Mouse (Mus musculus) midbrain, embryonic 14.5 days (tissue): Measurements from ENCODE around the gene Tex47. TPM values are rescaled to one million over a fixed set of nuclear protein-coding genes. Genes with fewer than 3 reads are reported as not detected.

Experiments used
- ATAC-seq: fragments of 200-750 bp; cut with Nextera tagmentation; 2 replicates; pipeline ENCODE4 v1.8.0; 2017; ENCODE audit warnings: moderate number of reproducible peaks, moderate library complexity; ENCODE audit not compliant: low FRiP score, low TSS enrichment
- DNase-seq: peaks from one replicate; pipeline ENCODE4 v3.0.0-alpha.2; 2015
- H3K27ac ChIP-seq: fragments of 300-500 bp; sonication (generic); replicated peaks from 2 replicates; pipeline ENCODE4 v1.5.1; 2014; ENCODE audit warnings: mild to moderate bottlenecking, low read depth, low read length, moderate library complexity
- H3K27me3 ChIP-seq: fragments of 300-500 bp; sonication (generic); 2 replicates; pipeline ENCODE4 v1.6.1; 2014; ENCODE audit warnings: low read length, control low read depth, mixed read lengths; ENCODE audit not compliant: control insufficient read depth, insufficient read depth
- H3K36me3 ChIP-seq: fragments of 300-500 bp; sonication (generic); 2 replicates; pipeline ENCODE4 v1.6.1; 2014; ENCODE audit warnings: low read length, control low read depth; ENCODE audit not compliant: control insufficient read depth, insufficient read depth
- H3K4me1 ChIP-seq: fragments of 300-500 bp; sonication (generic); 2 replicates; pipeline ENCODE4 v1.6.1; 2014; ENCODE audit warnings: mild to moderate bottlenecking, antibody characterized with exemption, low read length, control low read depth; ENCODE audit not compliant: control insufficient read depth, insufficient read depth
- H3K4me2 ChIP-seq: fragments of 300-500 bp; sonication (generic); 2 replicates; pipeline ENCODE4 v1.6.1; 2014; ENCODE audit warnings: mild to moderate bottlenecking, low read length, moderate library complexity
- H3K4me3 ChIP-seq: fragments of 300-500 bp; sonication (generic); replicated peaks from 2 replicates; pipeline ENCODE4 v1.5.1; 2014; ENCODE audit warnings: low read depth, low read length
- H3K9ac ChIP-seq: fragments of 300-500 bp; sonication (generic); replicated peaks from 2 replicates; pipeline ENCODE4 v1.6.1; 2014; ENCODE audit warnings: mild to moderate bottlenecking, low read length, moderate library complexity
- H3K9me3 ChIP-seq: fragments of 300-500 bp; sonication (generic); 2 replicates; pipeline ENCODE4 v1.6.1; 2016; ENCODE audit warnings: low read length, control low read depth, mixed read lengths; ENCODE audit not compliant: control insufficient read depth
- WGBS: fragments of 180-500 bp; shearing (Covaris S2); extraction: QIAGEN DNeasy Blood & Tissue Kit; methylation state at CpG from one replicate; pipeline ENCODE4 v1.1.7; 2014; 5-methylcytosine and 5-hydroxymethylcytosine counted together
- polyA plus RNA-seq: library from polyadenylated mRNA; unstranded; fragments of >200 nt; fragmentation: Nextera tagmentation; extraction: Ambion mirVana; gene quantifications from 2 replicates; pipeline ENCODE4 v1.2.1, GENCODE M21; 2014

Gene Tex47
- 0.57 and 0.80 TPM in 2 replicates for polyA plus RNA-seq

DNA sequence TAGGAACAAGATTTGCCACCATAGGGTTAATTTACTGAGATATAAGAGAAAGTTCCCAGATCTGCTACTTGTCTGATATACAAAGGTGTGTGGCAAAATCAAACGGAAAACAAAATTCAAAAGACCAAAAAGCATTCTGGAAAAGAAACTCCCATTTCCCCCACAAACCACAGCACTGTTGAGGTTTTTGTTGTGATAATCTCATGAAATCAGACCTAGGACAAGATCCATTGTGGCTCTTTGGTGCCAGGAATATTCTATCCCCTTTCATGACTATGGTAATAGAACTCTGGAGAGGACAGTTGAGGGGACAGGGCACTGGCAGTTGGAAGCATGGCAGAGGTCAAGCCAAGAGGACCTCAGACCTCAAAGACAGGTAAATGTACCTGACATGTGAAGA, at the start of gene Tex47:
Gene Tex47 (plus strand): TSS at position 301 of the 400 bp plus-strand sequence.
- H3K27me3 ChIP-seq: no peaks in the 10 kb centered on the region
- WGBS: 89% methylated on average over 1 of the region's 1 CpGs

DNA sequence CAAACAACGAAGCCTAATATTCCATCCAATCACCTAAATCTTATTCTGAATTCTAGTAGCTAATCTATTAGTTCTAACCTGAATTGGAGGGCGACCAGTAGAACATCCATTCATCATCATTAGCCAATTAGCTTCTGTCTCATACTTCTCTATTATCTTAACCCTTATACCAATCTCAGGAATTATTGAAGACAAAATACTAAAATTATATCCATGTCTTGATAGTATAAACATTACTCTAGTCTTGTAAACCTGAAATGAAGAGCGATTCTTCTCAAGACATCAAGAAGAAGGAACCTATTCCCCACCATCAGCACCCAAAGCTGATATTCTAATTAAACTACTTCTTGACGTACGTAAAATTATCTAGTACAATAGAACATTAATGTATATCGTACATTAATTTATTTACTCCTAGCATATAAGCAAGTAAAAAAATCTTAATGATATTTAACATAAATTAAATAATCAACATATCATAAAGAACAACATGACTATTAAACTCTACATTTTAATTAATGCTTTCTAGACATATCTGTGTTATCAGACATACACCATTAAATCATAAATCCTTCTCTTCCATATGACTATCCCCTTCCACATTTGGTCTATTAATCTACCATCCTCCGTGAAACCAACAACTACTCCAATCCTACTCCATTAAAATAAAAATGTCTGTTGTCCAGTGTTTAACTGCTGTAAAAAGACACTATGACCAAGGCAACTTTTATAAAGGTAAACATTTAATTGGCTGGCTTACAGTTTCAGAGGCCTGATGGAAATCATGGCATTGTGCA, 27.1 kb upstream of the Tex47 start:
- H3K27ac ChIP-seq: no peak overlapping the region
- ATAC-seq (no peak), DNase-seq (peak; percentile 2)
- no peaks in the 10 kb centered on the region for H3K27me3 ChIP-seq
- H3K4me2 ChIP-seq: no peak overlapping the region
- H3K36me3 ChIP-seq: no peaks in the 10 kb centered on the region
- no peaks in the 10 kb centered on the region for H3K9me3 ChIP-seq
- 92% methylated on average over 7 of the region's 7 CpGs for WGBS
- no peak overlapping the region for H3K9ac ChIP-seq
- H3K4me1 ChIP-seq: no peaks in the 10 kb centered on the region
- H3K4me3 ChIP-seq: no peak overlapping the region

More for the DNA sequence above, at the start of gene Tex47:
- H3K4me3 ChIP-seq: no peak within 1 kb of the TSS
- ATAC-seq (no peak), DNase-seq (no peak)
- H3K36me3 ChIP-seq: no peaks in the 10 kb centered on the region
- no peak within 1 kb of the TSS for H3K9ac ChIP-seq
- H3K4me2 ChIP-seq: no peak within 1 kb of the TSS
- H3K4me1 ChIP-seq: no peaks in the 10 kb centered on the region
- H3K9me3 ChIP-seq: no peaks in the 10 kb centered on the region
- H3K27ac ChIP-seq: no peak within 1 kb of the TSS

DNA sequence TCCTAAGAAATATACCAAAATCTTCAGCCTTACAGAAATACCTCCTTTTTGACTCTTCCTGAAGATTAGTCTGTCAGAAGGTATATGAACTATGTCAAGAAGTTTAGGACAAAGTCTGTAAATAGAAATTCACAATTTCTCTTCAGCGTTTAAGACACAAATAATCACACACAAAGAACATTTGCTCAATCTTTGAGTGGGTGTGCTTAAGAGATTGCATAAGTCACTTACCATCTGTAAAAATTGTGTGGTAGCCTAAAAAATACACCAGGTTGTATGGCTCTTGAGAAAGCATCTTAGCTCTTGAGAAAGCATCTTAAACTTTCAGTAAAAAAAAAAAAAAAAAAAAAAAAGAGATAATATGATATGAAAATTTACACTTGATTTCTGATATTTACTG, 19.6 kb upstream of the Tex47 start:
- no peak for ATAC-seq

GRCm38 (mm10) chr5:7302969-7303368, 950 bp upstream of the Tex47 start:
- no peak for ATAC-seq

More for the DNA sequence above, 19.6 kb upstream of the Tex47 start:
- H3K36me3 ChIP-seq: no peaks in the 10 kb centered on the region
- no peak for DNase-seq
- H3K4me2 ChIP-seq: no peak overlapping the region
- H3K4me1 ChIP-seq: no peaks in the 10 kb centered on the region
- no peak overlapping the region for H3K27ac ChIP-seq
- no peak overlapping the region for H3K9ac ChIP-seq
- H3K27me3 ChIP-seq: no peaks in the 10 kb centered on the region
- H3K9me3 ChIP-seq: no peaks in the 10 kb centered on the region
- H3K4me3 ChIP-seq: no peak overlapping the region
- WGBS: 98% methylated on average over 1 of the region's 1 CpGs

GRCm38 (mm10) chr5:7325594-7325993, 21.7 kb downstream of the Tex47 start:
- DNase-seq (peak; percentile 26), ATAC-seq (no peak)
- no peaks in the 10 kb centered on the region for H3K27me3 ChIP-seq
- no peak overlapping the region for H3K4me3 ChIP-seq
- H3K9me3 ChIP-seq: no peaks in the 10 kb centered on the region
- no peak overlapping the region for H3K27ac ChIP-seq
- H3K4me2 ChIP-seq: no peak overlapping the region
- no peak overlapping the region for H3K9ac ChIP-seq
- WGBS: 58% methylated on average over 4 of the region's 4 CpGs
- H3K36me3 ChIP-seq: no peaks in the 10 kb centered on the region
- no peaks in the 10 kb centered on the region for H3K4me1 ChIP-seq

More at GRCm38 (mm10) chr5:7302969-7303368, 950 bp upstream of the Tex47 start:
- Histone ChIP-seq H3K4me2 (no peak overlapping the region), H3K9me3 (no peaks in the 10 kb centered on the region), H3K27me3 (no peaks in the 10 kb centered on the region), H3K27ac (no peak overlapping the region), H3K4me1 (no peaks in the 10 kb centered on the region), H3K36me3 (no peaks in the 10 kb centered on the region), H3K9ac (no peak overlapping the region), H3K4me3 (no peak overlapping the region)
- 71% methylated on average over 1 of the region's 1 CpGs for WGBS
- DNase-seq: peak; percentile 2

GRCm38 (mm10) chr5:7344145-7345010, 40.5 kb downstream of the Tex47 start, which contains the start of gene Zfp804b:
Gene Zfp804b (minus strand): TSS chr5:7344756.
- Histone ChIP-seq H3K9me3 (no peaks in the 10 kb centered on the region), H3K27me3 (no peaks in the 10 kb centered on the region), H3K27ac (0 out of 2 replicates have a peak within 1 kb of the TSS, but pooled peaks have one; percentile 14), H3K4me2 (peak within 1 kb of the TSS; percentile 94), H3K9ac (peak within 1 kb of the TSS; percentile 58), H3K36me3 (no peaks in the 10 kb centered on the region), H3K4me1 (no peaks in the 10 kb centered on the region), H3K4me3 (peak within 1 kb of the TSS; percentile 65)
- peak; percentile 89 for ATAC-seq
- DNase-seq: peak; percentile 73
- WGBS: under 1% methylated on average over 50 of the region's 50 CpGs

- WGBS: under 1% methylated on average over 11 of the region's 11 CpGs
- 0 out of 2 replicates have a peak overlapping the region, but pooled peaks have one; percentile 14 for H3K27ac ChIP-seq
- H3K4me1 ChIP-seq: no peaks in the 10 kb centered on the region
- ATAC-seq (peak; percentile 49; the same call in 1 of the 2 replicates), DNase-seq (peak; percentile 62)
- H3K9ac ChIP-seq: peak overlapping the region; percentile 58
- no peaks in the 10 kb centered on the region for H3K27me3 ChIP-seq
- H3K4me3 ChIP-seq: peak overlapping the region; percentile 65
- H3K36me3 ChIP-seq: no peaks in the 10 kb centered on the region
- H3K9me3 ChIP-seq: no peaks in the 10 kb centered on the region
- peak overlapping the region; percentile 94 for H3K4me2 ChIP-seq
Observed at GRCm38 (mm10) chr5:7345011-7345389, 41.1 kb downstream of the Tex47 start.
